8 mouse cellular contexts compared by ENCODE assay signal in genomic region chr2:138245631-138246289, GRCm38 (mm10). TPM values are rescaled to one million over a fixed set of nuclear protein-coding genes. Genes with fewer than 3 reads are reported as not detected.
DNase-seq lines count a peak whose midpoint lies in the region; ATAC-seq and TF ChIP-seq lines count a peak whose summit lies in the region.
"Had no signal": no experiment of that assay in that cellular context is flagged by ENCODE, and none has a peak within 500 bp of the region (broad histone marks: within the 10 kb centered on the region; RNA-seq: fewer than 3 reads in every experiment).

No protein-coding gene starts in this region.

- no peak for TF ChIP-seq CTCF in gastrocnemius, adult 2 months (IDR thresholded peaks at IDR 0.05)

- intact Hi-C loops in gastrocnemius, adult 2 months (cut with DNase I): no loop called here
- intact Hi-C loops in left cerebral cortex, postnatal 4 days (cut with DNase I): no loop called here

- ATAC-seq in neural tube, embryonic 14.5 days (ENCODE audit: low read depth): peak; percentile 69; the same call in 1 of the 2 replicates
- no peak; the same call in 1 of the 2 replicates for ATAC-seq in hindbrain, embryonic 14.5 days (ENCODE audit: low FRiP score)
- no peak for ATAC-seq in erythroid progenitor cell, adult 5-6 weeks (replicated peaks; ENCODE audit: low FRiP score, poor library complexity, severe bottlenecking)

- 74% methylated on average over 2 of the region's 2 CpGs for WGBS in neural tube, embryonic 14.5 days
- 65% methylated on average over 2 of the region's 2 CpGs for WGBS in hindbrain, embryonic 14.5 days

- no peaks in the 10 kb centered on the region for H3K4me1 ChIP-seq in neural tube, embryonic 14.5 days (ENCODE audit: control insufficient read depth, insufficient read depth, low read length)
- no peaks in the 10 kb centered on the region for H3K4me1 ChIP-seq in hindbrain, embryonic 14.5 days (replicated peaks; ENCODE audit: control insufficient read depth, insufficient read depth, low read length)
- H3K4me1 ChIP-seq: limb, embryonic 13.5 days had no signal

- H3K36me3 ChIP-seq in neural tube, embryonic 14.5 days (ENCODE audit: control insufficient read depth, insufficient read depth, low read length): no peaks in the 10 kb centered on the region
- H3K36me3 ChIP-seq in hindbrain, embryonic 14.5 days (replicated peaks; ENCODE audit: control insufficient read depth, insufficient read depth): no peaks in the 10 kb centered on the region
- H3K36me3 ChIP-seq: limb, embryonic 13.5 days had no signal

- H3K9me3 ChIP-seq in neural tube, embryonic 14.5 days (ENCODE audit: control insufficient read depth, low read length): no peaks in the 10 kb centered on the region
- no peaks in the 10 kb centered on the region for H3K9me3 ChIP-seq in hindbrain, embryonic 14.5 days (ENCODE audit: control insufficient read depth, low read length)
- H3K9me3 ChIP-seq: limb, embryonic 13.5 days had no signal

- H3K27me3 ChIP-seq in neural tube, embryonic 14.5 days (ENCODE audit: control insufficient read depth, insufficient read depth, low read length): no peaks in the 10 kb centered on the region
- H3K27me3 ChIP-seq in hindbrain, embryonic 14.5 days (ENCODE audit: control insufficient read depth, insufficient read depth, low read length): no peaks in the 10 kb centered on the region

- DNase-seq in neural tube, embryonic 10.5 days (ENCODE audit: extremely low spot score, low spot score): no peak
- DNase-seq in gastrocnemius, adult 2 months: peak; percentile 54
- DNase-seq in hindbrain, embryonic 14.5 days (ENCODE audit: low spot score): peak; percentile 60
- DNase-seq in left cerebral cortex, postnatal 4 days: peak; percentile 50
- peak; percentile 66 for DNase-seq in telencephalon, adult 2 months (ENCODE audit: low read depth, low spot score)

- no peak overlapping the region for H3K4me3 ChIP-seq in neural tube, embryonic 14.5 days (ENCODE audit: low read depth, low read length)
- H3K4me3 ChIP-seq in gastrocnemius, adult 2 months: 0 out of 2 replicates have a peak overlapping the region, but pooled peaks have one; percentile 5
- H3K4me3 ChIP-seq in hindbrain, embryonic 14.5 days (replicated peaks; ENCODE audit: low read length): no peak overlapping the region
- H3K4me3 ChIP-seq: limb, embryonic 13.5 days had no signal

- H3K9ac ChIP-seq in neural tube, embryonic 14.5 days (replicated peaks; ENCODE audit: low read depth, low read length): no peak overlapping the region
- H3K9ac ChIP-seq in hindbrain, embryonic 14.5 days: no peak overlapping the region
- H3K9ac ChIP-seq: limb, embryonic 13.5 days had no signal

- H3K4me2 ChIP-seq in neural tube, embryonic 14.5 days (ENCODE audit: low read depth, low read length): no peak overlapping the region
- H3K4me2 ChIP-seq in hindbrain, embryonic 14.5 days (replicated peaks): no peak overlapping the region
- H3K4me2 ChIP-seq: limb, embryonic 13.5 days had no signal

- H3K27ac ChIP-seq in neural tube, embryonic 14.5 days (ENCODE audit: low read depth, low read length): no peak overlapping the region
- H3K27ac ChIP-seq in gastrocnemius, adult 2 months: peak overlapping the region; percentile 57
- H3K27ac ChIP-seq in hindbrain, embryonic 14.5 days: peak overlapping the region; percentile 43; the same call in 1 of the 2 replicates
- H3K27ac ChIP-seq: limb, embryonic 13.5 days had no signal

RNA-seq across cellular contexts. Expression of gene Btbd3, which starts 10.6 kb away (rescaled TPM):
- polyA plus RNA-seq in neural tube, embryonic 14.5 days (2014; fragmentation: Nextera tagmentation; extraction: Ambion mirVana): 26.1 and 26.7 TPM in 2 replicates
- 1 to 10 TPM; 8.4 to 9.7 TPM for total RNA-seq in gastrocnemius, adult 2 months (2021)
- 32.1 and 40.3 TPM in 2 replicates for polyA plus RNA-seq in hindbrain, embryonic 14.5 days (2014; fragmentation: Nextera tagmentation; extraction: Ambion mirVana)
- 10 to 100 TPM; 64.2 to 72.0 TPM for total RNA-seq in left cerebral cortex, postnatal 4 days (2021)
- total RNA-seq in erythroid progenitor cell, adult 5-6 weeks (2015; ENCODE audit: low replicate concordance): not detected in 2 replicates
- not detected in 2 replicates for total RNA-seq in erythroid progenitor cell, adult 5-6 weeks (2017; ENCODE audit: low replicate concordance)

Comparison
In these comparisons a context has a peak if more than half of its experiments do, and no peak if none do; other contexts are left out.
1. RNA of gene Btbd3, which starts 10.6 kb away (total RNA-seq): 64.2 to 72.0 TPM in left cerebral cortex, postnatal 4 days and 8.4 to 9.7 TPM in gastrocnemius, adult 2 months; not detected in erythroid progenitor cell, adult 5-6 weeks; every median in the first group is over 4 times any median in the second.